Mouse (Mus musculus): ENCODE data around the gene Prss38.
A peak's percentile ranks its signal among the peaks of the same experiment; 100 is the strongest.

The Prss38 gene

GRCm38 (mm10) chr11:59375475-59375874, at the start of gene Prss38:
Gene Prss38 (minus strand): TSS chr11:59375657.
- DNase-seq, result no peak

- DNase-seq, result no peak
Observed at GRCm38 (mm10) chr11:59423010-59423588, 47.6 kb upstream of the Prss38 start.

GRCm38 (mm10) chr11:59421967-59422366, 46.5 kb upstream of the Prss38 start:
- DNase-seq, result peak in 1 of 2 experiments; percentile 19

GRCm38 (mm10) chr11:59421436-59421835, 46.0 kb upstream of the Prss38 start:
- DNase-seq, result peak in 1 of 2 experiments; percentile 26

GRCm38 (mm10) chr11:59418708-59419107, 43.3 kb upstream of the Prss38 start:
- no peak for DNase-seq

- no peak for DNase-seq
Observed at GRCm38 (mm10) chr11:59412999-59413863, 37.8 kb upstream of the Prss38 start.

GRCm38 (mm10) chr11:59412058-59412457, 36.6 kb upstream of the Prss38 start:
- no peak for DNase-seq

GRCm38 (mm10) chr11:59410851-59411250, 35.4 kb upstream of the Prss38 start:
- no peak for DNase-seq

GRCm38 (mm10) chr11:59405761-59406160, 30.3 kb upstream of the Prss38 start:
- DNase-seq, result no peak

- no peak for DNase-seq
Observed at GRCm38 (mm10) chr11:59400876-59401275, 25.4 kb upstream of the Prss38 start.

- DNase-seq, result no peak
Observed at GRCm38 (mm10) chr11:59399830-59400229, 24.4 kb upstream of the Prss38 start.

- DNase-seq, result no peak
Observed at GRCm38 (mm10) chr11:59397536-59398371, 22.3 kb upstream of the Prss38 start.

GRCm38 (mm10) chr11:59394451-59394850, 19.0 kb upstream of the Prss38 start:
- DNase-seq, result no peak

- DNase-seq, result peak in 1 of 2 experiments; percentile 26
Observed at GRCm38 (mm10) chr11:59393591-59393990, 18.1 kb upstream of the Prss38 start.

- DNase-seq, result no peak
Observed at GRCm38 (mm10) chr11:59392300-59392699, 16.8 kb upstream of the Prss38 start.

GRCm38 (mm10) chr11:59390470-59390869, 15.0 kb upstream of the Prss38 start:
- DNase-seq, result no peak

GRCm38 (mm10) chr11:59389617-59390016, 14.2 kb upstream of the Prss38 start:
- DNase-seq, result no peak

- DNase-seq, result no peak
Observed at GRCm38 (mm10) chr11:59388806-59389205, 13.3 kb upstream of the Prss38 start.

GRCm38 (mm10) chr11:59387471-59387870, 12.0 kb upstream of the Prss38 start:
- no peak for DNase-seq

GRCm38 (mm10) chr11:59385123-59385522, 9.7 kb upstream of the Prss38 start:
- peak in 1 of 2 experiments; percentile 11 for DNase-seq

- peak; percentile 78 to 87 for DNase-seq
Observed at GRCm38 (mm10) chr11:59384441-59384959, 9.0 kb upstream of the Prss38 start.

GRCm38 (mm10) chr11:59379547-59379946, 4.1 kb upstream of the Prss38 start:
- no peak for DNase-seq

GRCm38 (mm10) chr11:59377999-59378398, 2.5 kb upstream of the Prss38 start:
- no peak for DNase-seq
